Mouse (Mus musculus): ENCODE measurements around the gene BC030867.

- no peak for TF ChIP-seq CTCF (IDR thresholded peaks at IDR 0.05)
- TF ChIP-seq EP300 (IDR thresholded peaks at IDR 0.05; ENCODE audit: insufficient read depth, low read depth, low read length), result no peak
Observed at GRCm38 (mm10) chr11:102265816-102266215, 17.1 kb downstream of the BC030867 start.
